Mouse (Mus musculus) adrenal gland, adult 18-20 months (tissue): ENCODE measurements around the gene Inip. TPM values are rescaled to one million over a fixed set of nuclear protein-coding genes. Genes with fewer than 3 reads are reported as not detected.
A peak's percentile ranks its signal among the peaks of the same experiment; 100 is the strongest.

Experiments used
- DNase-seq, 2 experiments: peaks; one replicate each; pipeline ENCODE4 v3.0.0; 2021 to 2022; ENCODE audit warnings: low spot score in 2 of 2
- long read RNA-seq, 2 experiments: library from polyadenylated mRNA; stranded (forward); transcript quantifications; one replicate each; pipeline ENCODE4 v2.0.0; 2021
- total RNA-seq, 2 experiments: library from RNA; stranded (reverse); gene quantifications; 1 replicate in 1 of 2; 2 replicates in 1 of 2; pipeline ENCODE4 v1.2.3; 2021

Gene Inip
- total RNA-seq: 10 to 100 TPM; 17.5 to 17.6 TPM
- long read RNA-seq, experiment 1, transcript Inip-202 (4 exons, 1,438 nt): major isoform, 9 of 15 reads
- long read RNA-seq, experiment 1, partial matches to known transcripts: 1 of 15 reads
- long read RNA-seq, experiment 1, other reads (novel, unspliced or antisense): 2 of 15 reads
- long read RNA-seq, experiment 2, transcript Inip-202 (4 exons, 1,438 nt): major isoform, 10 of 21 reads
- long read RNA-seq, experiment 2, transcript Inip-201 (5 exons, 3,237 nt): minor isoform, 5 of 21 reads
- long read RNA-seq, experiment 2, partial matches to known transcripts: 0 of 21 reads
- long read RNA-seq, experiment 2, other reads (novel, unspliced or antisense): 6 of 21 reads

- no peak for DNase-seq
Observed at GRCm38 (mm10) chr4:59801489-59801888, at the start of gene Inip. TSS of gene Inip (minus strand) at chr4:59801589.

- DNase-seq: peak; percentile 77 to 79
Observed at GRCm38 (mm10) chr4:59850181-59850580, 48.8 kb upstream of the Inip start.

- no peak for DNase-seq
Observed at GRCm38 (mm10) chr4:59847447-59847846, 46.1 kb upstream of the Inip start.

- no peak for DNase-seq
Observed at GRCm38 (mm10) chr4:59845245-59845637, 43.9 kb upstream of the Inip start.

GRCm38 (mm10) chr4:59844460-59845244 lies 43.3 kb upstream of the Inip start:
- DNase-seq: no peak

- DNase-seq: no peak
Observed at GRCm38 (mm10) chr4:59837659-59838058, 36.3 kb upstream of the Inip start.

- no peak for DNase-seq
Observed at GRCm38 (mm10) chr4:59832810-59833209, 31.4 kb upstream of the Inip start.

GRCm38 (mm10) chr4:59831038-59831437 lies 29.6 kb upstream of the Inip start:
- no peak for DNase-seq

GRCm38 (mm10) chr4:59829072-59829471 lies 27.7 kb upstream of the Inip start:
- no peak for DNase-seq

GRCm38 (mm10) chr4:59826381-59826780 lies 25.0 kb upstream of the Inip start:
- DNase-seq: no peak

- DNase-seq: no peak
Observed at GRCm38 (mm10) chr4:59825634-59826033, 24.2 kb upstream of the Inip start.

GRCm38 (mm10) chr4:59824860-59825259 lies 23.5 kb upstream of the Inip start:
- no peak for DNase-seq

- no peak for DNase-seq
Observed at GRCm38 (mm10) chr4:59823470-59823869, 22.1 kb upstream of the Inip start.

- no peak for DNase-seq
Observed at GRCm38 (mm10) chr4:59822119-59822518, 20.7 kb upstream of the Inip start.

- DNase-seq: no peak
Observed at GRCm38 (mm10) chr4:59821516-59821915, 20.1 kb upstream of the Inip start.

- DNase-seq: no peak
Observed at GRCm38 (mm10) chr4:59819477-59820022, 18.2 kb upstream of the Inip start.

- DNase-seq: no peak
Observed at GRCm38 (mm10) chr4:59819054-59819472, 17.7 kb upstream of the Inip start.

GRCm38 (mm10) chr4:59818498-59818897 lies 17.1 kb upstream of the Inip start:
- no peak for DNase-seq

GRCm38 (mm10) chr4:59817790-59818189 lies 16.4 kb upstream of the Inip start:
- DNase-seq: no peak

- no peak for DNase-seq
Observed at GRCm38 (mm10) chr4:59816477-59816876, 15.1 kb upstream of the Inip start.

- DNase-seq: no peak
Observed at GRCm38 (mm10) chr4:59816016-59816415, 14.6 kb upstream of the Inip start.
